Mouse (Mus musculus) testis, adult 2 months (tissue): ENCODE data around the gene Tiparp.

Experiments used
- CTCF ChIP-seq: fragments of 200-500 bp; IDR thresholded peaks from 2 replicates; pipeline ENCODE4 v1.5.1; 2012; ENCODE audit warnings: low read depth, mild to moderate bottlenecking, inconsistent platforms, low read length, moderate library complexity; ENCODE audit not compliant: control insufficient read depth, insufficient read depth, insufficient replicate concordance
- POLR2A ChIP-seq: fragments of 200-500 bp; IDR thresholded peaks from 2 replicates; pipeline ENCODE4 v1.6.1; 2012; ENCODE audit warnings: low read depth, mild to moderate bottlenecking, inconsistent platforms, low read length, moderate library complexity; ENCODE audit not compliant: control insufficient read depth

- TF ChIP-seq CTCF = no peak
- TF ChIP-seq POLR2A = no peak
These were observed 7.0 kb downstream of the Tiparp start for GRCm38 (mm10) chr3:65535087-65535761.
